Mouse (Mus musculus): ENCODE results near the gene H2-T22. TPM values are rescaled to one million over a fixed set of nuclear protein-coding genes. Genes with fewer than 3 reads are reported as not detected.
"Not testable (repeated sequence)": the region's sequence is repeated elsewhere in the genome, so short reads cannot be mapped to it uniquely, and the experiment has no call there.

Gene H2-T22
- total and polyA plus RNA-seq, 3 experiments: 5.7 to 20.0 (median 12.0) TPM

DNA sequence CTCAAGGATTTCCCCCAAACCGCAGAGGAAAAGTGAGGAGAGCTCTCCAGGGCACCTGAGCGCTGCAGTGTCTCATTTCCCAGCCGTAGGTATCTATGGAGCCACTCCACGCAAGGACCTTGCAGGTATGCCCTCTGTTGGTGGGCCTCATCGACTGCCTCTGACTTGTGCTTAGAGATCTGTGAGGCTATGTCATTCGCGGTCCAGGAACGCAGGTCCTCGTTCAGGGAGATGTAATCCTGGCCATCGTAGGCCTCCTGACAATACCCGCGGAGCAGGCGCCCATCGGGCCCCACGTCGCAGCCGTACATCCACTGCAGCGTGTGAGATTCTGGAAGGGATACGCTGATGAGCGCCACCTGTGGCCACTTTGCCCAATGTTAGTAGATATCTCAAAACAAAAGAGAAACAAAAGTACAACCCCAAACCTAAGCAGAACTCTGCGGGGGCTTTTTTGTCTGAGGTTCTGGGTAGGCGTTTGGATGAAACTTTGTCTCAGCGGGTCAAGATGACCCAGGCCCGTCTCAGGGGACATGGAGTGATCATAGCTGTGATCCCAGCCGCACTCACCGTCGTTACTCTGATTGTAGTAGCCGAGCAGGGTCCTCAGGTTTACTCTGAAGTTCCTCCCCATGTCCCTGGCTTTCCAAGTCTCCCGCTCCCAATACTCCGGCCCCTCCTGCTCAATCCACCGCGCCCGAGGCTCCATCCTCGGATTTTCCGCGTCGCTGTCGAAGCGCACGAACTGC, 10.8 kb downstream of the H2-T22 start:
- DNase-seq (ENCODE audit: low spot score); H3K9me3 ChIP-seq (replicated peaks); H3K27me3 ChIP-seq (ENCODE audit: insufficient read depth, low read length): not testable (repeated sequence)
- H3K4me3 ChIP-seq (ENCODE audit: low read depth, low read length): peak overlapping the region; percentile 71
- peak; percentile 43; the same call in 1 of the 2 replicates for ATAC-seq (ENCODE audit: extremely low read depth, insufficient number of reproducible peaks, low FRiP score, poor library complexity, severe bottlenecking)
- peaks cover 34% of the 10 kb centered on the region for H3K36me3 ChIP-seq (replicated peaks)
- peaks cover 42% of the 10 kb centered on the region for H3K4me1 ChIP-seq (ENCODE audit: insufficient read depth, low read depth, low read length)

DNA sequence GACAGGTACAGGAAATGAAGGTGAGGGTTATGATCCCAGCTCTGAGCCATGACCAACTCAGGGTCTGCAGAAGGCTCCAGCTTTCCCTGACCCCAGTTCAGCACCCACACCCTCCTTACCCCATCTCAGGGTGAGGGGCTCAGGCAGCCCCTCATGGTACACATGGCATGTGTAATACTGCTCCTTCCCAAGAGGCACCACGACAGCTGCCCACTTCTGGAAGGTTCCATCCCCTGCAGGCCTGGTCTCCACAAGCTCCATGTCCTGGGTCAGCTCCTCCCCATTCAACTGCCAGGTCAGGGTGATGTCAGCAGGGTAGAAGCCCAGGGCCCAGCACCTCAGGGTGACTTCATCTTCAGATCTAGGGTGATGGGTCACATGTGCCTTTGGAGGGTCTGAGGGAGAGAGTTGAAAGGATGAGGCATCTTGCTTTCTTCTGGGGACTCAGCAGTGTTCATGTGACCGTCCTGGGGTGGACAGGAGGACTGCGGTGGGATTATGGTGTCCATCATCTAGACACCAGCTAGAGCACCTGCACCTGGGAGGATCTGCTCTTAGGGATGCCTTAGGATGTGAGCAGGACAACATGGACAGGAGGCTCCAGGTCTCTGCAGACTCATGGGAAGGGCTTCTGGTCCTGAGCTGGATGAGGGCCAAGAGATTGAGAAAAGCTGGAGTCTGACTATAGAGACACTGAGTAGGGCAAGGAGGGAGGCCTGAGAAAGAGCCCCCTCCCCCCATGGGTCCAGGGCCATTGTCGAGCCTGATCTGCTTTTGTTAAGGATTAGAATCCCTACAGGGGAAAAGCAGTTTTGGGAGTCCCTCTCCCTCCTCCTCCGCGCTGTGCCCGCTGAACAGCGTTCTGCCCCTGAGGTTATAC, 11.6 kb downstream of the H2-T22 start:
- H3K4me1 ChIP-seq (ENCODE audit: insufficient read depth, low read depth, low read length): peaks cover 42% of the 10 kb centered on the region
- not testable (repeated sequence) for DNase-seq (ENCODE audit: low spot score); ATAC-seq (ENCODE audit: extremely low read depth, insufficient number of reproducible peaks, low FRiP score, poor library complexity, severe bottlenecking); H3K27me3 ChIP-seq (ENCODE audit: insufficient read depth, low read length)
- peaks cover 42% of the 10 kb centered on the region for H3K36me3 ChIP-seq (replicated peaks)
- H3K4me3 ChIP-seq (ENCODE audit: low read depth, low read length): peak overlapping the region; percentile 71; the same call in 1 of the 2 replicates
- peaks cover 11% of the 10 kb centered on the region for H3K9me3 ChIP-seq (replicated peaks)

DNA sequence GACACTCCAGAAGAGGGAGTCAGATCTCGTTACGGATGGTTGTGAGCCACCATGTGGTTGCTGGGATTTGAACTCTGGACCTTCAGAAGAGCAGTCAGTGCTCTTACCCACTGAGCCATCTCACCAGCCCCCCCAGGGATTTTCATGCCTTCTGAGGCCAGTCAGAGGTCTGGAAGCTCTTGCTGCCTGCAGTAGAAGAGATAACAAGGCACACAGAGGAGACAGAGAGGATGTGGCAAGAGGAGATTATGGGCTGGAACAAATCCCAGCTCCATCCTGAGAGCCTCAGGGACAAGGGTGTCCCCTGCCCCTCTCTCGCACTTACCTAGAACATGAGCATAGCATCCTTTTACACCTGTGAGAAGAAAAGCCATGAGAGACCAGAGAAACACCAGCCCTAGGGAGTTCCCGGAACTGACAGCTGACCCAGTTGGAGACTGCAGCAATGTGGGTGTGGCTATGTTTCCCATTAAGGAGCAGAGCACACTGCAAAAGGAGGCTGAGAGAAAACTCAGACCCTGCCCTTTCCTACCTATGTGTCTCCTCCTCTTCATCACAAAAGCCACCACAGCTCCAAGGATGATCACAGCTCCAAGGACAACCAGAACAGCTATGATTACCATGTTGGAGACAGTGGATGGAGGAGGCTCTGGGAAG, 12.4 kb downstream of the H2-T22 start:
- ATAC-seq (ENCODE audit: extremely low read depth, insufficient number of reproducible peaks, low FRiP score, poor library complexity, severe bottlenecking): peak; percentile 37; the same call in 1 of the 2 replicates
- TF ChIP-seq TAL1 (conservative IDR thresholded peaks at IDR 0.05; ENCODE audit: low read depth, low read length): 0 out of 2 replicates have a peak, but pooled peaks have one; percentile 10
- peaks cover 43% of the 10 kb centered on the region for H3K4me1 ChIP-seq (ENCODE audit: insufficient read depth, low read depth, low read length)

DNA sequence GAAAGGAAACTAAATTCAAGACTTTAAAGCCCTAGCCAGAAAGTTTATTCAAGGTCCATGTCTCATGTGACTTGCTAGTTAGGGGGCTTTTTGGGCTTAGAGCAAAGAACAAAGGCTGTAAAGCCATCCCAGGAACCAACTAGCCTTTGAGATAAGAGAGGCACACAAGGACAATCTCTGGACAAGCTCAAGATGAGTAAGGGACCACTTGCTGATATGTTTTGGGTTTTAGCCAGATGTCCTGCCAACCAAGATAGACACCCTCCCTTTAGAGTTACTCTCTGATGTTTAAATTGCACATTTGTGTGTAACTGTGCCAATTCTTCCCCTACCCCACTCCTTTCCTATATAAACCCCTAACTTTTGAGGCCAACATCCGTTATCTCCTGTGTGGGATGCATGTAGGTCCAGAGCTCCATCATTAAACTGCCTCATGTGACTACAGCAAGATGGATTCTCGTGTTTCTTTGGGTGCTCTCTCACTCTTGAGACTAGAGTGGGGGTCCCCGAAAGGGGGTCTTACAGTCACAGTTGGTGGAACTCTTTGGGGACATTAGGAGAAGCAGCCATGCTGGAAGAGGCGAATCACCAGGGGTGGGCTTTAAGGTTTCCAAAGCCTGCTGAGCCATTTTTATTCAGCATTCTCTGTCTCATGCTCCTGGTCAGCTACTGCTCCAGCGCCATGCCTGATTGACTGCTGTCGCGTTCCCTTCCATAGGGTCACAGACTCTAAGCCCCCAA, 13.5 kb downstream of the H2-T22 start:
- H3K27me3 ChIP-seq (ENCODE audit: insufficient read depth, low read length): no peaks in the 10 kb centered on the region

More for the DNA sequence above, 12.4 kb downstream of the H2-T22 start:
- H3K36me3 ChIP-seq (replicated peaks): peaks cover 47% of the 10 kb centered on the region
- DNase-seq (ENCODE audit: low spot score); H3K27me3 ChIP-seq (ENCODE audit: insufficient read depth, low read length); H3K4me3 ChIP-seq (ENCODE audit: low read depth, low read length): not testable (repeated sequence)
- H3K9me3 ChIP-seq (replicated peaks): peaks cover 15% of the 10 kb centered on the region

DNA sequence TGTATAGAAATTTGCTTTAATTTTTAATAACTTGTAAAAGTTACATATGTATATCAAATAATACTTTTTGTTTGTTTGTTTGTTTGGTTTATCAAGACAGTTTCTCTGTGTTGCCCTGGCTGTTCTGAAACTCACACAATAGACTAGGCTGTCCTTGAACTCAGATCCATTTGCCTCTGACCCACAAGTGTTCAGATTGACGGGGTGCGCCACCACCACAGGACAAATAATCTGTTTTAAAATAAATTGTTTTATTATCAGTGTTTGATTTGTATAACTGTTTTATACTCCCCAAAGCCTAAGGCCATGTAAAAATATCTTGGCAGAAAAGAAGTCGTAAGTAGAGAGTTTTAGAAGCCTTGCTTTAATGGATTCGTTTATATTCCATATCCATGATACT, 14.9 kb downstream of the H2-T22 start:
- Histone ChIP-seq H3K4me3 (ENCODE audit: low read depth, low read length) (no peak overlapping the region), H3K9me3 (replicated peaks) (peaks cover 16% of the 10 kb centered on the region), H3K36me3 (replicated peaks) (peaks cover 63% of the 10 kb centered on the region), H3K4me1 (ENCODE audit: insufficient read depth, low read depth, low read length) (peaks cover 62% of the 10 kb centered on the region), H3K27me3 (ENCODE audit: insufficient read depth, low read length) (no peaks in the 10 kb centered on the region)
- TF ChIP-seq POLR2AphosphoS5 (IDR thresholded peaks at IDR 0.05; ENCODE audit: insufficient replicate concordance, low read depth, low read length): no peak
- TF ChIP-seq GATA2 (IDR thresholded peaks at IDR 0.05; ENCODE audit: borderline replicate concordance, low read depth, low read length): no peak
- TF ChIP-seq GATA1 (IDR thresholded peaks at IDR 0.05; ENCODE audit: borderline replicate concordance, low read length): no peak
- no peak for TF ChIP-seq TAL1 (conservative IDR thresholded peaks at IDR 0.05; ENCODE audit: low read depth, low read length)
- no peak for TF ChIP-seq CTCF (IDR thresholded peaks at IDR 0.05; ENCODE audit: low read depth, low read length)
- DNase-seq (ENCODE audit: low spot score) (no peak), ATAC-seq (ENCODE audit: extremely low read depth, insufficient number of reproducible peaks, low FRiP score, poor library complexity, severe bottlenecking) (no peak)

More for the DNA sequence above, 13.5 kb downstream of the H2-T22 start:
- Histone ChIP-seq H3K4me3 (ENCODE audit: low read depth, low read length) (no peak overlapping the region), H3K9me3 (replicated peaks) (peaks cover 16% of the 10 kb centered on the region), H3K4me1 (ENCODE audit: insufficient read depth, low read depth, low read length) (peaks cover 49% of the 10 kb centered on the region), H3K36me3 (replicated peaks) (peaks cover 53% of the 10 kb centered on the region)
- TF ChIP-seq GATA1 (IDR thresholded peaks at IDR 0.05; ENCODE audit: borderline replicate concordance, low read length) (no peak), POLR2AphosphoS5 (IDR thresholded peaks at IDR 0.05; ENCODE audit: insufficient replicate concordance, low read depth, low read length) (no peak), CTCF (IDR thresholded peaks at IDR 0.05; ENCODE audit: low read depth, low read length) (no peak), GATA2 (IDR thresholded peaks at IDR 0.05; ENCODE audit: borderline replicate concordance, low read depth, low read length) (no peak), TAL1 (conservative IDR thresholded peaks at IDR 0.05; ENCODE audit: low read depth, low read length) (no peak)
- DNase-seq (ENCODE audit: low spot score) (no peak), ATAC-seq (ENCODE audit: extremely low read depth, insufficient number of reproducible peaks, low FRiP score, poor library complexity, severe bottlenecking) (no peak)

DNA sequence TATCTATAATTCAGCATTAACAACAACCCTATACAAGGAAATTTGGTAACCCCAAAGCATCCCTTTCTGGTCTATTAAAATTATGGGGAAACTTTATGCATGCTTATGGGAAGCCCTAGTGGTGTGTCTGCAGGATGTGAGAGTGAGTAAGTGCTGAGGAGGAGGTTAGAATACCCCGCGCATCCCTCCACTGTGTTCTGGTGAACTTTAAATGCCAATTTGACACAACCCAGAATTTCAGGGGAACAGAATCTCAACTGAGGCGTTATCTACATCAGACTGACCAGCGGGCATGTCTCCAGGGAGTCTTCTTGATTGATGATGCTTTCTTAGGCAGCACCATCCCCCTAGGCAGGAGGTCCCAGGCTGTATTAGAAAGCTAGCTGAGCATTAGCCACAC, 16.6 kb downstream of the H2-T22 start:
- no peak for ATAC-seq (ENCODE audit: extremely low read depth, insufficient number of reproducible peaks, low FRiP score, poor library complexity, severe bottlenecking)
- Histone ChIP-seq H3K36me3 (replicated peaks) (peaks cover 73% of the 10 kb centered on the region), H3K4me1 (ENCODE audit: insufficient read depth, low read depth, low read length) (peaks cover 60% of the 10 kb centered on the region), H3K4me3 (ENCODE audit: low read depth, low read length) (no peak overlapping the region), H3K27me3 (ENCODE audit: insufficient read depth, low read length) (no peaks in the 10 kb centered on the region), H3K9me3 (replicated peaks) (peaks cover 27% of the 10 kb centered on the region)
- no peak for DNase-seq (ENCODE audit: low spot score)
- TF ChIP-seq POLR2AphosphoS5 (IDR thresholded peaks at IDR 0.05; ENCODE audit: insufficient replicate concordance, low read depth, low read length) (no peak), CTCF (IDR thresholded peaks at IDR 0.05; ENCODE audit: low read depth, low read length) (no peak)
